Mouse (Mus musculus) small intestine, adult 2 months (tissue): ENCODE results near the gene Galnt6.

Source experiments
- CTCF ChIP-seq: fragments of 200-500 bp; IDR thresholded peaks from 2 replicates; pipeline ENCODE4 v1.5.1; 2012; ENCODE audit warnings: low read depth, mild to moderate bottlenecking, control low read depth, inconsistent platforms, low read length, moderate library complexity, mixed read lengths; ENCODE audit not compliant: insufficient replicate concordance, insufficient read length; ENCODE audit errors: extremely low read depth
- POLR2A ChIP-seq: fragments of 200-500 bp; IDR thresholded peaks from 2 replicates; pipeline ENCODE4 v1.6.1; 2012; ENCODE audit warnings: low read depth, mild to moderate bottlenecking, control low read depth, inconsistent platforms, low read length, moderate library complexity

DNA sequence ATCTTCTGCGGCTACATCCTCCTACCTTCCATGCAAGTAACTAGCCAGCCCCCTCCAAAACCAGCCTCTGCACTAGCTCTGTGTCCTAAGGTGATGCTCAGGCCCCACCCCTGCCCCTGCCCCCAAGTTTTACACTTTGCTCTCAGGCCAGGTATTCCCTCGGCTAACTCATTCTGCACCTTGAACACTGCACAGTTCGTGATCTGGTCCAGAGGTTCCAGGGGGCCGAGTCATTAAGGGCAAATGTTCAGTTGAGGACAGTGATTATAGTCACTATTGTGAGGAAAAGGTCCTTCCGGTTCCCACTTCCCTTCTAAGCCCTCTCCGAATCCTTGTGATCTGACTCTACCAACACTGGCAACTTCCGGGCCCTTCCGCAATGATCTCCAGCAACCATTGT lies 14.7 kb downstream of the Galnt6 start:
- TF ChIP-seq CTCF (no peak), POLR2A (no peak)
